Mouse (Mus musculus): Measurements from ENCODE around the gene Kantr.
"Not testable (repeated sequence)": the region's sequence is repeated elsewhere in the genome, so short reads cannot be mapped to it uniquely, and the experiment has no call there.

DNA sequence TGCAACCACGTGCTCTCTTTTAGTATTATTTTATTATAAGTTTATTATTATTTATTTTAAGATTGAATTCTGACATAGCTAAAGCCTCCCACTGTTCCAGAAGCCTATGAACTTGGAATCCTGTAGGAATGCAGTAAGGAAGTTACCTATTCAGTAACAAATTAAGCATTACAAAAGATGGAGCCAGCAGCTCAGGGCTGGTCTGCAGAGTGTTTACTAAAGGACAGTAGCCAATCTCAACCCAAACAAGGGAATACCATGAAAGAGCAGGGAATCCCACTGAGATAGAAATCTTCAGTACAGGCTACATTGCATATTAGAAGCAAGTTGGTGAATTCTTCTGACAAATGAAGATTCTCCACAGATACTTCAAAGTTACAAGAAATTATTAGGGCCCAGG, 40.3 kb downstream of the Kantr start:
- not testable (repeated sequence) for TF ChIP-seq CTCF (IDR thresholded peaks at IDR 0.05; ENCODE audit: control insufficient read depth, insufficient read depth, low read length); POLR2A (IDR thresholded peaks at IDR 0.05; ENCODE audit: borderline replicate concordance, control insufficient read depth, low read depth, low read length)

Measured in bone marrow, adult 2 months (tissue).